Mouse (Mus musculus): ENCODE results near the gene Slc29a3. TPM values are rescaled to one million over a fixed set of nuclear protein-coding genes. Genes with fewer than 3 reads are reported as not detected.
"Not testable (repeated sequence)": the region's sequence is repeated elsewhere in the genome, so short reads cannot be mapped to it uniquely, and the experiment has no call there.

The Slc29a3 gene
- polyA plus RNA-seq, 1 experiment = 8.5 TPM

DNA sequence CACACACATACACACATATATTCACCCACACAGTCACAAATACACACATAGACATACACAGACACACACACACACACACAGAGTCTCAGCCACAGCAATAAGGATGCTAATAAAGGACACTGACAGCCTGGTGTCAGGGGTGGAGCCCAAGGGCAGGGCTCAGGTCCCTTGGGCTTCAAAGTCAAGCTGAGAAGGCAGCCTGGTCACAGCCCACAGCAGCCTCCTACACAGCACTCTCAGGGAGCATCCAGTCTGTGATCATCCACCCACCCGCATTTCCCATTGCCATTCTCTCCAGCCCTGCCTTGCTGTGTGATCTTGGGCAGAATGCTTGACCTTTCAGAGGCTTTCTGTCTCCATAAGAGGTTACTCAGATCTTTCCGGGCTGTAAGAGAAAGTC is 6.1 kb downstream of the Slc29a3 start:
- no peak overlapping the region for H3K27ac ChIP-seq (ENCODE audit: insufficient read depth, low read length)
- no peak for TF ChIP-seq CTCF (IDR thresholded peaks at IDR 0.05; ENCODE audit: extremely low read depth, insufficient read depth, low read length)
- no peak for TF ChIP-seq POLR2A (IDR thresholded peaks at IDR 0.05; ENCODE audit: extremely low read depth, insufficient read depth, low read length)

DNA sequence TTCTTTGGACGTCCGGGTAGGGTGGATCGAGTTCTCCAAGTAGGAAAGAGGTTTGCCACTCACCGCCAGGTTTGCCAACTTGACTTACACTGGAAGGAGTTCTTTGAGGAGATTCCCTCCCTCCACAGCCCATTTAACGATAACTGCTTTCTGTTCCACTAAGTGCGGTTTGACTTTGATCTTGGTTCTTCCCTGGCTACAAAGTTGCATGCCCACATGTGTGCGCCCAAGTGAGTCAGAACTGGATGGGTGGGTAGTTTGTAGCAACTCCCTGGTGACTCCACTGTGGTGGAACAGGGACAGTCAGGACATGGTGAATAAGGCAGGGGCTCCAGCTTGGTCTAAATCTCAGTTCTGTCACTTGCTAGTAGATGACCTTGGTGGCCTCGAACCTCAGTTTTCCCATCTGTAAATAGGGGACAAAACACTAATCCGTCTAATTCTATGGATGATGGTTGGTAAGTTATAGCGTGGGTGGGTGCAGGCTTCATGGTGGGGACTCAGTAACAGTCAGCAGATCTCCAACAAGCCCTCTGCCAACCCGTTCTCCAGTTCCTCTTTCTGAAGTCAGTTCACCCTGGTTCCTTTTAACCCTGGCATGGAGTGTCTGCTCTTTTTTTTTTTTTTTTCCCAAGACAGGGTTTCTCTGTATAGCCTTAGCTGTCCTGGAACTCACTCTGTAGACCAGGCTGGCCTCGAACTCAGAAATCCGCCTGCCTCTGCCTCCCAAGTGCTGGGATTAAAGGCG is 7.9 kb downstream of the Slc29a3 start:
- TF ChIP-seq POLR2A (IDR thresholded peaks at IDR 0.05; ENCODE audit: extremely low read depth, insufficient read depth, low read length) = no peak
- no peak overlapping the region for H3K4me3 ChIP-seq (ENCODE audit: insufficient read depth, low read length)
- H3K27ac ChIP-seq (ENCODE audit: insufficient read depth, low read length) = no peak overlapping the region
- H3K4me1 ChIP-seq (ENCODE audit: control insufficient read depth, insufficient read depth, low read length) = no peaks in the 10 kb centered on the region

More for the DNA sequence above, 6.1 kb downstream of the Slc29a3 start:
- no peaks in the 10 kb centered on the region for H3K4me1 ChIP-seq (ENCODE audit: control insufficient read depth, insufficient read depth, low read length)
- H3K4me3 ChIP-seq (ENCODE audit: insufficient read depth, low read length) = no peak overlapping the region

DNA sequence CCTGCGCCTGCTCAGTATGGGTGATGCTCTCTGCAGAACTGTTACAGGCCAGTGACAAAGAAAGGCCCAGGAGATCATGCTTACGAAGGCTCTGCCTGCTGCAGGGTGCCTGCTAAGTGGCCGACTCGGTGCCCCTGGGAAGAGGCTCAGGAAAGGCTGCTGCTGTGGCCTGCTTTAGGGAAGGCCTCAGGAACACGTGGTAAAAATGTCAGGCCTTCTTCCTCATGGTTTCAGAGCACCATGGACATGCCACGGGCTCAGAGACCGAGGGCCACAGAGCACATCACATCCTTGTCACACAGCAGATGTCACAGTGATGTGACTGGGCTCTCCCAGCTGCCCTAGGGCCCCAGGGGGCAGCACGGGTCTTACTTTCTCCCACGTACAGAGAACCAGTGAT is 8.9 kb downstream of the Slc29a3 start:
- TF ChIP-seq POLR2A (IDR thresholded peaks at IDR 0.05; ENCODE audit: extremely low read depth, insufficient read depth, low read length) (no peak), CTCF (IDR thresholded peaks at IDR 0.05; ENCODE audit: extremely low read depth, insufficient read depth, low read length) (no peak)
- Histone ChIP-seq H3K4me1 (ENCODE audit: control insufficient read depth, insufficient read depth, low read length) (no peaks in the 10 kb centered on the region), H3K27ac (ENCODE audit: insufficient read depth, low read length) (no peak overlapping the region), H3K4me3 (ENCODE audit: insufficient read depth, low read length) (no peak overlapping the region)

DNA sequence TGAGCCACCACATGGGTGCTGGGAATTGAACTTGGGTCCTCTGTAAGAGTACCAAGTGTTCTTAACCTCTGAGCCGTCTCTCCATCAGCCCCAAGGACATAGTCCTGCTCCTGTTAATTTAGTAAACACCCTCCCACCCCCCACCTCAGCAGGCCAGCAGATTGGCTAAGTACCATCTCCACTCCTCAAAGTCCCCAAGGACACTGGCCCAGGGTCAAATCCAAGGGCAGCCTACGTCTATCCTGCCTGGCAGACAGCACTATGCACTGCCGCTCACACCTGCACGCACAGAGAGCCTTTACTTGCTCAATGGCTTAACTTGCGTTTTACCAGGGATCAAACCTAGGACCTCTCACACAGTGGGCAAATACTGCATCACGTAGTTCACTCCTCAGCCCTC is 9.7 kb downstream of the Slc29a3 start:
- no peak overlapping the region for H3K27ac ChIP-seq (ENCODE audit: insufficient read depth, low read length)
- TF ChIP-seq CTCF (IDR thresholded peaks at IDR 0.05; ENCODE audit: extremely low read depth, insufficient read depth, low read length) (no peak), POLR2A (IDR thresholded peaks at IDR 0.05; ENCODE audit: extremely low read depth, insufficient read depth, low read length) (no peak)
- no peaks in the 10 kb centered on the region for H3K4me1 ChIP-seq (ENCODE audit: control insufficient read depth, insufficient read depth, low read length)
- no peak overlapping the region for H3K4me3 ChIP-seq (ENCODE audit: insufficient read depth, low read length)

DNA sequence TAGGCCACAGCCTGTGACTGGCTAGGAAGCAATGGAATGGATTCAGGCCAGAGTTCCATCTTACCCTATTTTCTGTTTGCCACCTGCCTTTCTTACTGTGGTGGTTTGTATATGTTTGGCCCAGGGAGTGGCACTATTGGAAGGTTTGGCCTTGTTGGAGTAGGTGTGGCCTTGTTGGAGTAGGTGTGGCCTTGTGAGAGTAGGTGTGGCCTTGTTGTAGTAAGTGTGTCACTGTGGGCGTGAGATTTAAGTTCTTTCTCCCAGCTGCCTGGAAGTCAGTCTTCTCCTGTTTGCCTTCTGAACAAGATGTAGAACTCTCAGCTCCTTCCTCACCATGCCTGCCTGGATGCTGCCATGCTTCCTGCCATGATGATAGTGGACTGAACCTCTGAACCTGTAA is 10.3 kb downstream of the Slc29a3 start:
- not testable (repeated sequence) for H3K27ac ChIP-seq (ENCODE audit: insufficient read depth, low read length); H3K4me3 ChIP-seq (ENCODE audit: insufficient read depth, low read length); H3K4me1 ChIP-seq (ENCODE audit: control insufficient read depth, insufficient read depth, low read length)

DNA sequence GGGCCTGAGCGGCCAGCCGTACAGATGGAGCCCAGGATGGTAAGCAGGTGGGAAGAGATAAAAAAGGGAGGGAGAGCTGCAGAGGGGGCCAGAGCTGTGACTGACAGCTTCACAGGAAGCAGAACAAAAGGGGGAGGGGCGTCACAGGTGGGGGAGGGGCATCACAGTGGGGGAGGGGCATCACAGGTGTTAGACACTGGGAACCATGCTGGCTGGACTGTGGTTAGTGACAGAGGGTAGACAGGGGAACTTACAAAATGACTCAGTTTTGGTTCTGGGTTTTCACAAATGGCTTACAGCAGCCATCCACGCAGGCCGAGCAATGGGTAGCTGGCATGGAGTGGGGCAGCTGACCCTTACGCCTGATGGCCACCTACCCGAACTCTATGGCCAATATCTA is 11.2 kb downstream of the Slc29a3 start:
- no peak overlapping the region for H3K27ac ChIP-seq (ENCODE audit: insufficient read depth, low read length)
- TF ChIP-seq POLR2A (IDR thresholded peaks at IDR 0.05; ENCODE audit: extremely low read depth, insufficient read depth, low read length) (no peak), CTCF (IDR thresholded peaks at IDR 0.05; ENCODE audit: extremely low read depth, insufficient read depth, low read length) (no peak)
- H3K4me1 ChIP-seq (ENCODE audit: control insufficient read depth, insufficient read depth, low read length) = no peaks in the 10 kb centered on the region
- no peak overlapping the region for H3K4me3 ChIP-seq (ENCODE audit: insufficient read depth, low read length)

DNA sequence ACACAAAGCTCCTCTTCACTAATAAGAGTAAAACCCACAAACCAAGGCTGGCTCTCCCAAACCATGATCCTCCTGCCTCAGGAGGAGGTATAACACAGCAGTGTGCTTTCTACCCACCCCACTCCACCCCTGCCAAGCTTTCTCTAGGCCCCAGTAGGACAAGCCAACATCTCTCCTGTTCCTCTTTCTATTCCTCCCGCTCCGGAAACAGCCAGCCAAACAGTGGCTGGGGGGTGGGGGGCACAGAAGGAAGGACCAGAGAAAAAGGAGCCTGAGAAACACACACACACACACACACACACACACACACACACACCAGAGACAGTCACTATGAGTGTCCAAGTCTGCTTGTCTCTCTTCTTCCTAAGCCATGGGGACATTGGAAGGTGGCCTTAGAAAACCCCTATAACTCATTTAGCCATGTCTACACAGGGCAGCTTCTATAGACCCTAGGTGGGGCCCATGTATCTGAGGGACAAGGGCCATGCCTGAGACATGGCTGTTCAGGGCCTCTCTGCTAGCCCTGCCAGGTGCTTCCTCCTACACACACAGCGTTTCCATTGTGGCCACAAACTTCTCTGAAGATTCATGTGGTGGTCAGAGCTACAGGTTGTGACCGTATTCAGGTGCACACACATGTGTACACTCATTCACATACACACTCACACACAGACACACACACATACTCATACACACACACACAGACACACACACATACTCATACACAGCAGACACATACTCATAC is 12.8 kb downstream of the Slc29a3 start:
- Histone ChIP-seq H3K4me1 (ENCODE audit: control insufficient read depth, insufficient read depth, low read length) (no peaks in the 10 kb centered on the region), H3K4me3 (ENCODE audit: insufficient read depth, low read length) (no peak overlapping the region), H3K27ac (ENCODE audit: insufficient read depth, low read length) (no peak overlapping the region)
- TF ChIP-seq CTCF (IDR thresholded peaks at IDR 0.05; ENCODE audit: extremely low read depth, insufficient read depth, low read length) (no peak), POLR2A (IDR thresholded peaks at IDR 0.05; ENCODE audit: extremely low read depth, insufficient read depth, low read length) (no peak)

DNA sequence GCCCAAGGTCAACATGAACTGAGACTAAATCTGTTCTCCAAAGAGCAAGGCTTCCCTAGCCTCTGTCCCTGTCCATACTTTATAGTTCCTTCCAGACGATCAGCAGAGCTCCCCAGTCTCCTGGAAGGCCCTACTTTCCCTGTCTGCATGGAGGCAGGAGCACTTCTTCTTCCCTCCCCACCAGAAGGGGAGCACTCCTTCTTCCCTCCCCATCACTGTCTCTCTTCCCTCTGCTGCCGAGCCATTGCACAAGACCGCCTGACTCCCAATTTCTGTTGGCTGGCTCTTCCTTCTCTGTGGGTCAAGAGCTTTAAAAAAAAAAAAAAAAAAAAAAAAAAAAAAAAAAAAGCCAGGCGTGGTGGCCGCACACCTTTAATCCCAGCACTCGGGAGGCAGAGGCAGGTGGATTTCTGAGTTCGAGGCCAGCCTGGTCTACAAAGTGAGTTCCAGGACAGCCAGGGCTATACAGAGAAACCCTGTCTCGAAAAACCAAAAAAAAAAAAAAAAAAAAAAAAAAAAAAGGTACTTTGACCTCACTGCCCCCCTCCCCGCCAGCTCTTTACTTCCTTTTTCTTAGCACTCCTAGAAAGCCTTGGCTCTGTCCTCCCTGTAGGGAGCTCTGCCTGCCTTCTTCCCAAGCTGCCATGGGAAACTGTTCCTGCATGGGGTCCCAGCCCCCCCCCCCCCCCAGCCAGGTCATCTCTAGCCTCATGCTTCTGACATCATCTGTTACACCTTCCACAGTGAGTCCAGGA is 14.5 kb downstream of the Slc29a3 start:
- no peaks in the 10 kb centered on the region for H3K4me1 ChIP-seq (ENCODE audit: control insufficient read depth, insufficient read depth, low read length)
- H3K27ac ChIP-seq (ENCODE audit: insufficient read depth, low read length) = no peak overlapping the region
- H3K4me3 ChIP-seq (ENCODE audit: insufficient read depth, low read length) = no peak overlapping the region
- TF ChIP-seq POLR2A (IDR thresholded peaks at IDR 0.05; ENCODE audit: extremely low read depth, insufficient read depth, low read length) = no peak
- no peak for TF ChIP-seq CTCF (IDR thresholded peaks at IDR 0.05; ENCODE audit: extremely low read depth, insufficient read depth, low read length)

DNA sequence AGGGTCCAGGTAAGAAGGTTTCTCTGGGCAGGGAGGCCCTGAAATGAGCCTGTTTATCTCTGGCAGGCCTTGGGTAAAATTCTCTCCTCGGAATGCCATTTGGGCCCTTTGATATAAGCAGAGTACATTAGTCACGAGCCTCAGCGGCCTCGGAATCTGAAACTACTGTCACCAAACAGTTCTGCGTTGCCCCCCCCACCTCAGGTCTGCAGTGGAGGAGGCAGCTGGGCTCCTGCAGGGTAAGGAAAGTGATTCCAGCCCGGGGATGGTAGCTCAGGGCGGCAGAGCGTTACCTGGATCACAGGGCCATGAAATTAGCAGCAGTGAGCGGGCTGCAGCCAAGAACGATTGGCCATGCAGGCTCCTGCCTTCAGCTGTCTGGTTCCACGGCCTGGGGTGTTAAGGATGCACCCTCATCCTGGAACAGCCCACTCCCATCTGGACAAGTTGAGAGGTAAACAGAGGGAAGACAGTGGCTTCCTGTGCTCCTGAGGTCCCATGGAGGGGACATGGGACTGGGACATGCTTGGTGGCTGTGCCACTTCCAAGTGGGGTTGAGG is 15.3 kb downstream of the Slc29a3 start:
- H3K4me1 ChIP-seq (ENCODE audit: control insufficient read depth, insufficient read depth, low read length) = no peaks in the 10 kb centered on the region; the same call in 1 of the 2 replicates
- TF ChIP-seq CTCF (IDR thresholded peaks at IDR 0.05; ENCODE audit: extremely low read depth, insufficient read depth, low read length) (no peak), POLR2A (IDR thresholded peaks at IDR 0.05; ENCODE audit: extremely low read depth, insufficient read depth, low read length) (no peak)
- H3K27ac ChIP-seq (ENCODE audit: insufficient read depth, low read length) = no peak overlapping the region
- no peak overlapping the region for H3K4me3 ChIP-seq (ENCODE audit: insufficient read depth, low read length)

Data from cortical plate, adult 2 months (tissue).